Mouse (Mus musculus) kidney, embryonic 15.5 days (tissue): ENCODE results near the gene Vgll4. TPM values are rescaled to one million over a fixed set of nuclear protein-coding genes. Genes with fewer than 3 reads are reported as not detected.
A peak's percentile ranks its signal among the peaks of the same experiment; 100 is the strongest.

Source experiments
- ATAC-seq: fragments of 200-750 bp; cut with Nextera tagmentation; replicated peaks from 2 replicates; pipeline ENCODE4 v1.8.0; 2017; ENCODE audit warnings: moderate TSS enrichment; ENCODE audit not compliant: low FRiP score
- H3K27ac ChIP-seq: fragments of 300-500 bp; sonication (generic); 2 replicates; pipeline ENCODE4 v1.5.1; 2015; ENCODE audit warnings: mild to moderate bottlenecking, inconsistent platforms
- H3K27me3 ChIP-seq: fragments of 300-500 bp; sonication (generic); 2 replicates; pipeline ENCODE4 v1.6.1; 2015; ENCODE audit warnings: inconsistent platforms
- H3K36me3 ChIP-seq: fragments of 300-500 bp; sonication (generic); 2 replicates; pipeline ENCODE4 v1.6.1; 2015; ENCODE audit warnings: inconsistent platforms
- H3K4me1 ChIP-seq: fragments of 300-500 bp; sonication (generic); 2 replicates; pipeline ENCODE4 v1.6.1; 2015; ENCODE audit warnings: inconsistent platforms
- H3K4me2 ChIP-seq: fragments of 300-500 bp; sonication (generic); 2 replicates; pipeline ENCODE4 v1.6.1; 2015; ENCODE audit warnings: moderate library complexity, mild to moderate bottlenecking, inconsistent platforms
- H3K4me3 ChIP-seq: fragments of 300-500 bp; sonication (generic); replicated peaks from 2 replicates; pipeline ENCODE4 v1.5.1; 2015; ENCODE audit warnings: mild to moderate bottlenecking, inconsistent platforms
- H3K9ac ChIP-seq: fragments of 300-500 bp; sonication (generic); 2 replicates; pipeline ENCODE4 v1.6.1; 2015; ENCODE audit warnings: mild to moderate bottlenecking, inconsistent platforms
- H3K9me3 ChIP-seq: fragments of 300-500 bp; sonication (generic); replicated peaks from 2 replicates; pipeline ENCODE4 v1.6.1; 2016; ENCODE audit warnings: inconsistent platforms
- WGBS: fragments of 180-500 bp; shearing (Covaris S2); methylation state at CpG from one replicate; pipeline ENCODE4 v1.1.7; 2015; ENCODE audit warnings: mixed read lengths; 5-methylcytosine and 5-hydroxymethylcytosine counted together
- polyA plus RNA-seq: library from polyadenylated mRNA; unstranded; fragments of >200 nt; fragmentation: Nextera tagmentation; extraction: Ambion mirVana; gene quantifications from 2 replicates; pipeline ENCODE4 v1.2.1, GENCODE M21; 2015

The Vgll4 gene
- 106 and 110 TPM in 2 replicates for polyA plus RNA-seq

GRCm38 (mm10) chr6:114969213-114970120 lies at the start of gene Vgll4:
Gene Vgll4 (minus strand): TSS chr6:114969994.
- H3K9me3 ChIP-seq = no peaks in the 10 kb centered on the region
- H3K27ac ChIP-seq = peak within 1 kb of the TSS; percentile 82
- ATAC-seq = peak; percentile 44
- H3K4me1 ChIP-seq = peaks cover 38% of the 10 kb centered on the region
- WGBS = under 1% methylated on average over 79 of the region's 79 CpGs
- no peaks in the 10 kb centered on the region for H3K36me3 ChIP-seq
- H3K4me3 ChIP-seq = peak within 1 kb of the TSS; percentile 67
- H3K9ac ChIP-seq = peak within 1 kb of the TSS; percentile 62
- peak within 1 kb of the TSS; percentile 100 for H3K4me2 ChIP-seq
- H3K27me3 ChIP-seq = peaks cover 26% of the 10 kb centered on the region

DNA sequence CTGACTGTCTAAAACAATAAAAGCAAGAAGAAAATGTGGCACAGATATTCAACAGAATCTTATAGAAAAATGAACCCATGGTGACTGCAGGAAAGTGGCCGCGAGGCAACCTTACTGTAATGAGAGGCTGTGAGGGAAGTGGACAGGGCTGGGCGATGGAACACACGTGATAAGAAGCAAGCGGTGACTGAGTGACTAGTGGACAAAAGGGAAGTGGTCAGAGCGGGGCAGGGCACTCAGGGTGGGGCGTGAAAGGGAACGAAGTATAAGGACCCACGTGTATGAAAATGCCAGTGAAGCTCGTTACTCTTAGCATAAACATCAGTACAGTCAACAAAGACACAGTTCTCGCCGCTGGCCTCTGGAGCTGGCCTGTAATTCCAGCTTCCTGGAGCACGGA lies 45.7 kb upstream of the Vgll4 start:
- H3K27ac ChIP-seq = no peak overlapping the region
- H3K4me3 ChIP-seq = no peak overlapping the region
- no peaks in the 10 kb centered on the region for H3K9me3 ChIP-seq
- H3K36me3 ChIP-seq = peaks cover 58% of the 10 kb centered on the region
- no peak overlapping the region for H3K4me2 ChIP-seq
- no peak overlapping the region for H3K9ac ChIP-seq
- no peaks in the 10 kb centered on the region for H3K4me1 ChIP-seq
- no peak for ATAC-seq
- H3K27me3 ChIP-seq = no peaks in the 10 kb centered on the region
- 89% methylated on average over 13 of the region's 13 CpGs for WGBS

DNA sequence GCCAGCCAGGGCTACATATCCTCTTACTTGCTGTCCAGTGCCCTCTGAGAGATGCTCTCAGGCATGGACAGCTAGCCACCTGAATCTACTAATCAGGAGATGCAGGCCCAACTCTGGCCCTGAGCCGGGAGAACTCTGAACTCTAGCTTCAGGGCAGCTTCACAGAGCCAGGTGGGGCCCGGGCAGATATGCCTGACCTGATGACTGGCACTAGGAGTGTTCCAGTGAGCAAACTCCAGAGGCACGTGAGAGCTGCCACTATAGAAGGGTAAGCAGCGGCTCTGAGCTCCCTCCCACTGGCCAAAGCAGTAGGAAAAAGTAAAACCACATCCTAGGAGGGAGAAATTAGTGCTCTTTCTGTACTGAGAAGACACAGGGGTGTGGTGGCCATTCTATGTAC lies 43.8 kb upstream of the Vgll4 start:
- peaks cover 60% of the 10 kb centered on the region for H3K36me3 ChIP-seq
- H3K27me3 ChIP-seq = no peaks in the 10 kb centered on the region
- no peak overlapping the region for H3K9ac ChIP-seq
- H3K4me1 ChIP-seq = no peaks in the 10 kb centered on the region
- no peak for ATAC-seq
- no peak overlapping the region for H3K4me2 ChIP-seq
- no peak overlapping the region for H3K4me3 ChIP-seq
- 85% methylated on average over 4 of the region's 4 CpGs for WGBS
- H3K27ac ChIP-seq = no peak overlapping the region
- H3K9me3 ChIP-seq = no peaks in the 10 kb centered on the region

DNA sequence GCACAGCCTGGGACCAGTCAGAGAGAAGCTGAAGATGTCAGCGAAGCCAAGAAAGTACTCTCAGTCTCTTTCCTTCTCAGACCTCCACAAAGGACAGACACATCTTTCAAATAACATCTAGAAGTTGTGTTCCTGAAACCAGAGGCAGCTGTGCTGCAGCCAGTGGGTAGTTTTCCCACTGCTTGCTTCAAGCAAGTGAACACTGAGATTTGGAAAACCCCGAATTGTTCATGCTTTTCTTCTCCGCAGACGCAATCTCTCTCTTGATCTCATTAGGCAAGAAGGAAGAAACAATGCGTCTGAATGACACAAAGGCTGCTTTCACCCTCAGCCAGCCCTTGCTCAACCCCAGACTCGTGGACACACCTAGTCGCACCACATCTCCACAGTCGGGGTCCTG lies 42.0 kb upstream of the Vgll4 start:
- no peak for ATAC-seq
- Histone ChIP-seq H3K9me3 (no peaks in the 10 kb centered on the region), H3K4me1 (peaks cover 9% of the 10 kb centered on the region), H3K4me3 (no peak overlapping the region), H3K9ac (no peak overlapping the region), H3K27ac (no peak overlapping the region), H3K27me3 (no peaks in the 10 kb centered on the region), H3K36me3 (peaks cover 56% of the 10 kb centered on the region), H3K4me2 (no peak overlapping the region)
- 80% methylated on average over 8 of the region's 8 CpGs for WGBS

- Histone ChIP-seq H3K36me3 (peaks cover 46% of the 10 kb centered on the region), H3K27me3 (no peaks in the 10 kb centered on the region)
- WGBS = 77% methylated on average over 9 of the region's 9 CpGs
These were observed 41.0 kb upstream of the Vgll4 start for GRCm38 (mm10) chr6:115010815-115011214.

GRCm38 (mm10) chr6:115010304-115010703 lies 40.5 kb upstream of the Vgll4 start:
- Histone ChIP-seq H3K27me3 (no peaks in the 10 kb centered on the region), H3K4me1 (peaks cover 9% of the 10 kb centered on the region), H3K4me3 (no peak overlapping the region), H3K36me3 (peaks cover 43% of the 10 kb centered on the region), H3K4me2 (no peak overlapping the region), H3K27ac (no peak overlapping the region), H3K9me3 (no peaks in the 10 kb centered on the region), H3K9ac (no peak overlapping the region)
- WGBS = 50% methylated on average over 9 of the region's 9 CpGs
- no peak for ATAC-seq

More at GRCm38 (mm10) chr6:115010815-115011214, 41.0 kb upstream of the Vgll4 start:
- Histone ChIP-seq H3K27ac (no peak overlapping the region), H3K4me2 (no peak overlapping the region), H3K9ac (no peak overlapping the region), H3K4me3 (no peak overlapping the region), H3K4me1 (peaks cover 9% of the 10 kb centered on the region), H3K9me3 (no peaks in the 10 kb centered on the region)
- ATAC-seq = no peak

GRCm38 (mm10) chr6:115007728-115008127 lies 37.9 kb upstream of the Vgll4 start:
- no peak overlapping the region for H3K9ac ChIP-seq
- H3K4me2 ChIP-seq = no peak overlapping the region
- H3K4me1 ChIP-seq = peaks cover 9% of the 10 kb centered on the region
- ATAC-seq = peak; percentile 56; the same call in 1 of the 2 replicates
- H3K27me3 ChIP-seq = no peaks in the 10 kb centered on the region
- no peaks in the 10 kb centered on the region for H3K9me3 ChIP-seq
- no peak overlapping the region for H3K27ac ChIP-seq
- no peak overlapping the region for H3K4me3 ChIP-seq
- peaks cover 54% of the 10 kb centered on the region for H3K36me3 ChIP-seq
- 28% methylated on average over 5 of the region's 5 CpGs for WGBS

- Histone ChIP-seq H3K9me3 (no peaks in the 10 kb centered on the region), H3K4me3 (no peak overlapping the region), H3K27me3 (no peaks in the 10 kb centered on the region), H3K4me1 (peaks cover 9% of the 10 kb centered on the region), H3K36me3 (peaks cover 54% of the 10 kb centered on the region), H3K27ac (no peak overlapping the region), H3K9ac (no peak overlapping the region), H3K4me2 (no peak overlapping the region)
- no peak for ATAC-seq
- 57% methylated on average over 6 of the region's 6 CpGs for WGBS
These were observed 37.2 kb upstream of the Vgll4 start for GRCm38 (mm10) chr6:115006948-115007347.

- Histone ChIP-seq H3K9me3 (no peaks in the 10 kb centered on the region), H3K4me3 (no peak overlapping the region), H3K4me1 (peaks cover 9% of the 10 kb centered on the region), H3K9ac (no peak overlapping the region), H3K27ac (no peak overlapping the region), H3K4me2 (no peak overlapping the region), H3K36me3 (peaks cover 46% of the 10 kb centered on the region), H3K27me3 (no peaks in the 10 kb centered on the region)
- ATAC-seq = no peak
- WGBS = 76% methylated on average over 3 of the region's 3 CpGs
These were observed 36.3 kb upstream of the Vgll4 start for GRCm38 (mm10) chr6:115006065-115006464.

DNA sequence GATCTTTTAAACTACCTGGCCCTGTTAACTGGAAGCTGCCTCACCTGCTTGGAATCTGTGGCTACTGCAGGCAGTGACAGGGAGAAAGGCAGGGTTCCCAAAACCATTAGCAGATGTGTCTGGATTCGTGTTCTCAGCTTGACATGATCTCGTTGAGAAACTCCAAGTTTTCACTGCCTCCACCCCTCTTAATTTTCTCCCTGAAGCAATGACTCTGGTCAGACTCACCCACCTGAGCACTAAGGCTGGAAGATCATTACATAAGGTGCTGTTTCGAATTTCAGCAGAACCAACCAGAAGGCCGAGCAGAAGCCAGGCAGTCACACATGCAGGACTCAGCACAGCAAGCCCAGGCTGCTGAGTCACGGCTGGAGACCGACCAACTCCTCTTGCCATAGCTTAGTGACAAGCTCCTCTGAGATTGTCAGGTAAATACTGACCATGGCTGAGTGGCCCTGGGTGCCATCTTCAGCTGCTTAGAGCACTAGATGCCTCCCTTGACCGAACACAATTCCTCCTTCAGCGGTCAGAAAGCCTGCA lies 35.6 kb upstream of the Vgll4 start:
- Histone ChIP-seq H3K36me3 (peaks cover 41% of the 10 kb centered on the region), H3K4me3 (no peak overlapping the region), H3K4me2 (no peak overlapping the region), H3K4me1 (peaks cover 9% of the 10 kb centered on the region), H3K27ac (no peak overlapping the region), H3K27me3 (no peaks in the 10 kb centered on the region), H3K9me3 (no peaks in the 10 kb centered on the region), H3K9ac (no peak overlapping the region)
- 85% methylated on average over 8 of the region's 8 CpGs for WGBS
- no peak for ATAC-seq

- Histone ChIP-seq H3K36me3 (peaks cover 41% of the 10 kb centered on the region), H3K4me1 (peaks cover 9% of the 10 kb centered on the region), H3K27ac (no peak overlapping the region), H3K27me3 (no peaks in the 10 kb centered on the region), H3K4me2 (no peak overlapping the region), H3K9ac (no peak overlapping the region), H3K4me3 (no peak overlapping the region), H3K9me3 (no peaks in the 10 kb centered on the region)
- 85% methylated on average over 8 of the region's 8 CpGs for WGBS
- no peak for ATAC-seq
These were observed 34.8 kb upstream of the Vgll4 start for GRCm38 (mm10) chr6:115004636-115005035.

GRCm38 (mm10) chr6:114998374-114999031 lies 28.7 kb upstream of the Vgll4 start:
- H3K4me2 ChIP-seq = no peak overlapping the region
- H3K9ac ChIP-seq = no peak overlapping the region
- no peaks in the 10 kb centered on the region for H3K9me3 ChIP-seq
- H3K27ac ChIP-seq = no peak overlapping the region
- WGBS = 75% methylated on average over 16 of the region's 16 CpGs
- no peak for ATAC-seq
- peaks cover 4% of the 10 kb centered on the region; the same call in 1 of the 2 replicates for H3K4me1 ChIP-seq
- peaks cover 8% of the 10 kb centered on the region; the same call in 1 of the 2 replicates for H3K36me3 ChIP-seq
- H3K4me3 ChIP-seq = no peak overlapping the region
- no peaks in the 10 kb centered on the region for H3K27me3 ChIP-seq
